Mouse (Mus musculus) Patski (cell line): Measurements from ENCODE around the gene Nsun5. TPM values are rescaled to one million over a fixed set of nuclear protein-coding genes. Genes with fewer than 3 reads are reported as not detected.
A peak's percentile ranks its signal among the peaks of the same experiment; 100 is the strongest.

ENCODE experiments used
- ATAC-seq: fragments of 100-300 bp; one replicate; pipeline ENCODE4 v1.8.0; 2021
- CTCF ChIA-PET: fragments of 350-600 bp; sonication (Branson Sonifier 250); formaldehyde crosslinking; loops from one replicate; lab custom pipeline; 2022; ENCODE audit warnings: inconsistent platforms; lab: Charles Lee
- POLR2A ChIA-PET: fragments of 350-600 bp; sonication (Branson Sonifier 250); formaldehyde crosslinking; loops from one replicate; lab custom pipeline; 2022; ENCODE audit warnings: antibody characterized with exemption, inconsistent platforms; lab: Charles Lee
- DNase-seq: peaks from one replicate; pipeline ENCODE4 v3.0.0-alpha.2; 2011; ENCODE audit warnings: low read depth, low spot score
- H3K27me3 ChIP-seq: fragments of 371-371 bp; one replicate; pipeline ENCODE4 v1.5.1; 2021
- CTCF ChIP-seq: fragments of 100-300 bp; IDR thresholded peaks from one replicate; pipeline ENCODE4 v1.5.1; 2021
- in situ Hi-C: fragments of 300-500 bp; cut with MboI; formaldehyde crosslinking; loops from 3 replicates; pipeline ENCODE4 v1.11.1; 2018; ENCODE audit warnings: low pct_unique_long_range_greater_than_20kb, mixed read lengths
- polyA plus RNA-seq: library from polyadenylated mRNA; unstranded; gene quantifications from one replicate; pipeline ENCODE4 v1.2.3, GENCODE M21; 2021

Nsun5 gene
- 28.7 TPM for polyA plus RNA-seq

DNA sequence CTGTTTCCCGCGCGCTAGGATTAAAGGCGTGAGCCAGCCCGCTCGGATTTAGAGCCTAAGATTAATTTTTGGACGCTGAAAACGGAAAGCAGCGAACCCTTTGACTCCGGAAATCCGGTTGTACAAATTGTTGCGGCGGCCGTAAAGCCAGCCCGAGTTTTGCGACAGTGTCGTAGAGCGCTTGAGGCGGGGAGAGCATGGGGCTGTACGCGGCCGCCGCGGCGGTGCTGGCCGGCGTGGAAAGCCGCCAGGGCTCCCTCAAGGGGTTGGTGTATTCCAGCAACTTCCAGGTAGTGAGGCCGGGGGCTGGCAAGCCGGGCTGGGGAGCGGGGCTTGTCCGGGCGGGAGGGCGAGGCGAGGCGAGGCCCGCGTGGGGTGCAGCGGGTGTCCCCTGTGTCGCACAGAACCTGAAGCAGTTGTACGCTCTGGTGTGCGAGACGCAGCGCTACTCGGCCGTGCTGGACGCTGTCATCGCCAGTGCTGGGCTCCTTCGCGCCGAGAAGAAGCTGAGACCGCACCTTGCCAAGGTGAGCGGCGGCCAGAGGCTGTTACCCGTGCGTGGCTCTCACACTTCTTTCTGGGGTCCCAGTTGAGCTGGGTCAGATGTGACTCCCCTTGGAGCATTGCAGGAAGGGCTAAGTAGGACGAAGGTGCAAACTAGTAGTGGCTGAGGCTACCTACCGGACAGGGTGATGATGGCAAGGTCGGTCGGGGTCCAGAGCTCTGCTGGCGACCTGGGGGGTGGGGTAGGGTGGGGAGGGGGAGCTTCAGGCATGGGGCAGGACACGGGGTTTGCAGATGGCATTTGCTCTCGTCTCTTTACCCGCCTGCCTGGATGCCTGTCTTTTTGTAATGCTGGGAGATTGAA, at the start of gene Nsun5:
TSS of gene Nsun5 (plus strand) at position 167 of the 868 bp plus-strand sequence.
- in situ Hi-C loops, result no loop called here
- DNase-seq, result peak; percentile 80
- H3K27me3 ChIP-seq, result no peaks in the 10 kb centered on the region
- ChIA-PET POLR2A (interaction anchor here (0.6 to 2.2 kb wide), 5 partner anchors 10 to 357 kb away, joined by 3 to 10 read pairs (median 3); no protein-coding TSS in a partner anchor), CTCF (interaction anchor here (1.3 to 2.4 kb wide), 2 partner anchors 11 to 25 kb away, joined by 3 to 10 read pairs; no protein-coding TSS in a partner anchor)
- TF ChIP-seq CTCF, result no peak
- peak; percentile 60 for ATAC-seq

DNA sequence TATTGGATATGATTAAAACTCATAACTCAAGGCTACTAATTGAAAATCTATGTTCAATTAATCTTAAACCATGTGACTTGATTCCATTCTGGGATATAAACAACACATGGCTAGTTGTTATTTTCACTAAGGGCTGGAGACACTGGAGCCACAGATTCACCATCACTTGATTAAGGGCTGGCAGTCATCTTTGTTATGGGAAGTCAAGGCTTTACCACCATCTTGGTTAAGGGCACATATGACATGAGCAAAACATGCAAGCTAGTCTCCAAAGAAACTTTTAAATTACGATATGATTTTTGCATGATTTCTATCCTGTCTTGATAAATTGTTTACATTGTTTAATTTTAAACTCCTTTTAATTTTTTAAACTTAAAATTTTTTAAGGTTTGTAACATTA, 47.6 kb upstream of the Nsun5 start:
- ChIA-PET CTCF (interaction anchor here (1.1 kb wide), 1 partner anchor 28 kb away, joined by 3 read pairs; no protein-coding TSS in a partner anchor), POLR2A (no interaction called here)
- ATAC-seq (no peak), DNase-seq (no peak)
- TF ChIP-seq CTCF, result no peak
- in situ Hi-C loops, result no loop called here
- H3K27me3 ChIP-seq, result peaks cover 37% of the 10 kb centered on the region

DNA sequence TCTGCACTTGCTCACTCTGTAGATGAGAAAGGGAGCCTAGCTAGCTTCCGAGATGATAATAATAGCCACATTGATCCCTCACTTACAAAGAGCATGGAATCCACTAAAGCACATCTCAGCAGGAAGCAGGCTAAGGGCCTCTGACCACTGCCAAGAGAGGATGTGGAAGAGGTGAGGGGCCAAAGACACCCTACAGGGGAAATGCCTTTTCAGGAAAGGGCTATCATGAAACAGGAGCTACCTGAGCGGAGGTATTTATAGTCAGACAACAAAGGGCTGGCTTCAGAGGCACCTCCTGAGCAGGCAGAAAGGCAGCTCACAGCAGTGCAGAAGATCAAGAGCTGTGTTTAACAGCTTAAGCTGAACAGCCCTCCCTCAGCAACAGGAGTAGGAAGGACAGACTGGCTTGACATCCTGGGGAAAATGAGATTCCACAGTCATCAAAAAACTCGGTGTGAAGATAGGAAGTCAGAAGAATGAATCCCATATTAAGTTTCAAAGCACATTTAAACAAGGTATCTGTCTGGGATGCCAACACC, 43.6 kb upstream of the Nsun5 start:
- no peak for TF ChIP-seq CTCF
- peaks cover 44% of the 10 kb centered on the region for H3K27me3 ChIP-seq
- ATAC-seq (no peak), DNase-seq (no peak)
- POLR2A ChIA-PET, result interaction anchor here (0.6 kb wide), 1 partner anchor 39 kb away, joined by 3 read pairs; no protein-coding TSS in a partner anchor
- CTCF ChIA-PET, result interaction anchor here (0.9 kb wide), 1 partner anchor 34 kb away, joined by 3 read pairs; no protein-coding TSS in a partner anchor
- in situ Hi-C loops, result no loop called here

DNA sequence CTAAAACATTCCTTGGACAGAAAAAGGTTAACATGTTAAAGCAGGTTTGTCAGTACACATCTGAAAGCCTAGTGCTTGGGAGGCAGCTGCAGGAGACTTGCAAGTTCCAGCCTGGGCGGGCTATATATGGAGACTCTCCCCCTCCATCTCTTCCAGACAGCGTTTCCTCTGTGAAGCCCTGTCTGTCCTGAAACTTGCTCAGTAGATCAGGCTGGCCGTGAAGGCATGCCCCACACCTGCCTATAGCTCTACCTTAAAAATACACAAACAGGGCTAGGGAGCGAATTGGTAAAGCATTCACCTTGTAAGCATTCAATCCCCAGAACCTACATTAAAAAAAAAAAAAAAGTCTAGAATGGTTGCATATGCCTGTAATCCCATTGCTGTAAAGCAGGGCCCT, 40.3 kb upstream of the Nsun5 start:
- no peak for DNase-seq
- ATAC-seq, result no peak
- H3K27me3 ChIP-seq, result peaks cover 19% of the 10 kb centered on the region
- no peak for TF ChIP-seq CTCF
- CTCF ChIA-PET, result no interaction called here
- in situ Hi-C loops, result no loop called here
- POLR2A ChIA-PET, result interaction anchor here (0.6 kb wide), 1 partner anchor 33 kb away, joined by 4 read pairs; no protein-coding TSS in a partner anchor

DNA sequence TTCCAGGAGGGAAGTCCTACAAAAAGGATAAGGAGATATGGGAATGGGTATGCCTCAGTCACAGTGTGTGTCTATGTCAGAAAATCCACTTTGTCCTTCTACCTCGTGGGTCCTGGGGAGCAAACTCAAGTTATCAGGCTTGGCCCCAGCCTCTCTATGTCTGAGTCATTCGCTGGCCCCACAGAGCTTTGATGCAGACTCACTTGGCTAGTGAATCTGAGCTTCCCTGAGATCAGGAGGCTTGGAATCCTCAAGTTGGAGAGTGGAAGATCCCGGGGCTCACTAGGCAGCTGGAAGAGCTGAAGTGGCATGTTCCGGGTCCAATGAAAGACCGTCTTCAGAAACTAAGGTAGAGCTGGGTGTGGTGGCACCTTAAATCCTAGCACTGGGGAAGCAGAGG, 39.6 kb upstream of the Nsun5 start:
- CTCF ChIA-PET, result no interaction called here
- in situ Hi-C loops, result no loop called here
- ATAC-seq (no peak), DNase-seq (no peak)
- H3K27me3 ChIP-seq, result peaks cover 23% of the 10 kb centered on the region
- POLR2A ChIA-PET, result interaction anchor here (0.6 kb wide), 1 partner anchor 92 kb away, joined by 3 read pairs; no protein-coding TSS in a partner anchor
- TF ChIP-seq CTCF, result no peak

DNA sequence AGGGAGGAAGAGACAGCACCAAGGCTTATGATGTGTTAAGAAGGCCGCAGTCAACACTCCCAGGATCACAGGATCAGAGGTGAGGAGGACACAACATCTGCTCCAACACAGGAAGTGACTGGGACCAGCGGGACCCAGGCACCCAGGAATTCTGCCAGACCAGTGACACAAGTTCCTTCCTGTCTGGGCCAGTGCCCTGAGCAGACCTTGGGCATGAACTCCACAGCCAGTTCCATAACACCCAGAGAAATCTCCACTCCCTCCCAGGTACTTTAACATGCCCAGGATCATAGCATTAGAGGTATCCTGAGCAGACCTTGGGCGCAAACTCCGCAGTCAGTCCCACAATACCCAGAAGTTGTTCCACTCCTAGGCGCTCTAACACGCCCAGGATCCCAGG, 38.6 kb upstream of the Nsun5 start:
- no peak for ATAC-seq
- in situ Hi-C loops, result no loop called here
- CTCF ChIA-PET, result no interaction called here
- peaks cover 24% of the 10 kb centered on the region for H3K27me3 ChIP-seq
- DNase-seq, result no peak
- POLR2A ChIA-PET, result no interaction called here
- no peak for TF ChIP-seq CTCF

DNA sequence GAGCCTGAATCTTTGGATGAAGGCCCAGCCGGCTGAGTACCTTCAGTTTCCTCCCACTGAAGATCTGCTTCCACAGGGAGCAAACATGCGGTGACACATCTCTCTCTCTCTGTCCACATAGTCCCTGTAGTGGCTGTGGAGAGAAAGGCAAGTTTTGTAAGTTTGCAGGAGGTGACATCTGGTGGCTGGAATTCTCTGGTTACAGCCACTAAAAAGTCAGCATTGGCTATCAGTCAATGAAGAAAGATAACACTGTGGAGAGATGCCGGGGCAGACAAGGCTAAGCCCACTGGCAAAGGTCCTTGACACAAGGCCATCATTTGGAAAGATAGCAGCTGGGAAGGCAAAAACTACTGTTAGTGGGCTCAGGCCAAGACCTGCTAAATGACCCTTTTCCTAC, 32.2 kb upstream of the Nsun5 start:
- in situ Hi-C loops, result no loop called here
- TF ChIP-seq CTCF, result peak; percentile 36
- peaks cover 67% of the 10 kb centered on the region for H3K27me3 ChIP-seq
- ATAC-seq (no peak), DNase-seq (no peak)
- POLR2A ChIA-PET, result no interaction called here
- CTCF ChIA-PET, result no interaction called here

DNA sequence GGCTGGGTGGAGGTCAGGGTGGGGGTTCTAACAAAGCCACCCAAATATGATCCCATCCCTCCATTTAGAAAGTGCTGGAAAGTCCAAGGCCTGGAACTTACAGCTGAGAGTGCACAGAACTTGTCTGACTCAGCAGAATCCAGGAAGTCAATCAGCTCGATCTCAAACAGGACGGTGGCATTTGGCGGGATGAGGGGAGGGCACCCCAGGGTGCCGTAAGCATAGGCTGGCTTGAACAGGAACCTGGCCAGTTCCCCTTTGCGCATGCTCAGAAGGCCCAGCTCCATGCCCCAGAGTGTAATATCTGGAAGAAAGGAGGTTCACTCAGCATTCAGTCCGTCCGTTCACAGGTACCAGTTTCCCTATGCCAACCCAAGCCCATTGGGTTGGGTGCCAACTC, 23.8 kb upstream of the Nsun5 start:
- CTCF ChIA-PET, result interaction anchor here (1.4 to 1.9 kb wide), 4 partner anchors 8 to 21 kb away, joined by 3 to 6 read pairs (median 4); no protein-coding TSS in a partner anchor
- H3K27me3 ChIP-seq, result peaks cover 55% of the 10 kb centered on the region
- POLR2A ChIA-PET, result interaction anchor here (0.6 kb wide), 1 partner anchor 124 kb away, joined by 3 read pairs; no protein-coding TSS in a partner anchor
- TF ChIP-seq CTCF, result no peak
- DNase-seq, result no peak
- in situ Hi-C loops, result no loop called here
- no peak for ATAC-seq

DNA sequence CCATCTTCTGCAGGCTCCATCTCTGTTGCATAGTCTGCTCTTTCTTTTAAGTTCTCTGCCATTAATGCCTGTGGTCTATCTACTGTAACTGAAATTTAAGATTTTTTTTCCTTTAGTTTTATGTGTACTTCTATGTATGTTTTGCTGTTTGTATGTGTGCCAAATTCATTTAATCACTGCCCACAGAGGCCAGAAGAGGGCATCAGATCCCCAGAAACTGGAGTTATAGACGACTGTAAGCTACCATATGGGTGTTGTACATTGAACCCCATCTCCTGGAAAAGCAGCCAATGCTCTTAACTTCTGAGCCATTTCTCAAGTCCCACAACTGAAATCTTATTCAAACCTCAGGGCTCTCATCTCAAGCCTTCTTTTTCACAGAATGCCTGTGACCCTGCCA, 23.3 kb upstream of the Nsun5 start:
- CTCF ChIA-PET, result interaction anchor here (1.4 to 1.9 kb wide), 3 partner anchors 8 to 20 kb away, joined by 3 to 6 read pairs (median 4); no protein-coding TSS in a partner anchor
- H3K27me3 ChIP-seq, result peaks cover 51% of the 10 kb centered on the region
- peak; percentile 61 for TF ChIP-seq CTCF
- in situ Hi-C loops, result no loop called here
- DNase-seq (no peak), ATAC-seq (no peak)
- POLR2A ChIA-PET, result interaction anchor here (0.6 kb wide), 1 partner anchor 199 kb away, joined by 4 read pairs; no protein-coding TSS in a partner anchor

DNA sequence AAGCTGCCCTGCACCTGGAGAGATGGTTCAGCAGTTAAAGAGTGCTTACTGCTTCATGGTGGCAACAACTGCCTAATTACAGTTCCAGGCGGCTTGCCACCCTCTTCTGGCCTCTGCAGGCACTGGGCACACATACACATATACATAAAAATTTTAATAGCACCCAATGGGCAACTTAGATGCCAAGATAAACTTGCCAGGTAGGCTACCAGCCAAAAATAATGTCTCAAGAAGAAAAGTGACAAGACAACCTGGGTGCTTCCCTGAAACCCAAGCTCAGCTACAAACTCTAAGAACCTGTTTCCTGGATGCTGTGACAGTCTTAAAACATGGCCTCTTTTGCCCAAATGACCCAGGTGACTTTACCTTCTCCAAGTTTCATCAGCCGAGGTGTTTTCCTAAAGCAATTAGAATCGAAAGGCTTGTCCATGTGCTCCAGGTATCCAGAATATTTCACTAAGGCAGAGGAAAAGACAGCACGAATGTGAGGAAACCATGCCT, 22.2 kb upstream of the Nsun5 start:
- DNase-seq (no peak), ATAC-seq (no peak)
- POLR2A ChIA-PET, result interaction anchor here (0.6 kb wide), 1 partner anchor 253 kb away, joined by 3 read pairs; no protein-coding TSS in a partner anchor
- CTCF ChIA-PET, result interaction anchor here (1.9 kb wide), 1 partner anchor 19 kb away, joined by 6 read pairs; no protein-coding TSS in a partner anchor
- in situ Hi-C loops, result no loop called here
- H3K27me3 ChIP-seq, result peaks cover 44% of the 10 kb centered on the region
- no peak for TF ChIP-seq CTCF
